Mouse (Mus musculus): ENCODE data around the gene Arl15.
"Not testable (repeated sequence)": the region's sequence is repeated elsewhere in the genome, so short reads cannot be mapped to it uniquely, and the experiment has no call there.

The Arl15 gene

GRCm38 (mm10) chr13:113794039-113794704 is at the start of gene Arl15:
Arl15 (plus strand) TSS chr13:113794505.
- peak; percentile 98 to 99 for DNase-seq

- DNase-seq = no peak
These were observed 49.0 kb upstream of the Arl15 start for GRCm38 (mm10) chr13:113745301-113745700.

- no peak for DNase-seq
These were observed 43.5 kb upstream of the Arl15 start for GRCm38 (mm10) chr13:113750766-113751165.

GRCm38 (mm10) chr13:113754731-113755689 is 39.3 kb upstream of the Arl15 start:
- DNase-seq = no peak

GRCm38 (mm10) chr13:113755779-113756178 is 38.5 kb upstream of the Arl15 start:
- DNase-seq = no peak

GRCm38 (mm10) chr13:113761717-113762116 is 32.6 kb upstream of the Arl15 start:
- DNase-seq = no peak

- DNase-seq = no peak
These were observed 31.4 kb upstream of the Arl15 start for GRCm38 (mm10) chr13:113762766-113763516.

GRCm38 (mm10) chr13:113765411-113765810 is 28.9 kb upstream of the Arl15 start:
- no peak for DNase-seq

- no peak for DNase-seq
These were observed 24.5 kb upstream of the Arl15 start for GRCm38 (mm10) chr13:113769829-113770228.

- no peak for DNase-seq
These were observed 24.0 kb upstream of the Arl15 start for GRCm38 (mm10) chr13:113770340-113770739.

GRCm38 (mm10) chr13:113771340-113771739 is 23.0 kb upstream of the Arl15 start:
- no peak for DNase-seq

- no peak for DNase-seq
These were observed 19.5 kb upstream of the Arl15 start for GRCm38 (mm10) chr13:113774799-113775198.

- no peak for DNase-seq
These were observed 18.8 kb upstream of the Arl15 start for GRCm38 (mm10) chr13:113775244-113776140.

GRCm38 (mm10) chr13:113785803-113786202 is 8.5 kb upstream of the Arl15 start:
- no peak for DNase-seq

GRCm38 (mm10) chr13:113787136-113787535 is 7.2 kb upstream of the Arl15 start:
- no peak for DNase-seq

GRCm38 (mm10) chr13:113790016-113790415 is 4.3 kb upstream of the Arl15 start:
- DNase-seq = not testable (repeated sequence)

- no peak for DNase-seq
These were observed 668 bp upstream of the Arl15 start for GRCm38 (mm10) chr13:113793637-113794036.

- DNase-seq = peak; percentile 24 to 32
These were observed 675 bp downstream of the Arl15 start for GRCm38 (mm10) chr13:113794705-113795655.

GRCm38 (mm10) chr13:113797378-113797777 is 3.1 kb downstream of the Arl15 start:
- no peak for DNase-seq

- DNase-seq = no peak
These were observed 5.1 kb downstream of the Arl15 start for GRCm38 (mm10) chr13:113799361-113799760.

- DNase-seq = no peak
These were observed 5.9 kb downstream of the Arl15 start for GRCm38 (mm10) chr13:113800246-113800645.
